Mouse (Mus musculus): ENCODE results near the gene Tbc1d4.

Gene Tbc1d4

DNA sequence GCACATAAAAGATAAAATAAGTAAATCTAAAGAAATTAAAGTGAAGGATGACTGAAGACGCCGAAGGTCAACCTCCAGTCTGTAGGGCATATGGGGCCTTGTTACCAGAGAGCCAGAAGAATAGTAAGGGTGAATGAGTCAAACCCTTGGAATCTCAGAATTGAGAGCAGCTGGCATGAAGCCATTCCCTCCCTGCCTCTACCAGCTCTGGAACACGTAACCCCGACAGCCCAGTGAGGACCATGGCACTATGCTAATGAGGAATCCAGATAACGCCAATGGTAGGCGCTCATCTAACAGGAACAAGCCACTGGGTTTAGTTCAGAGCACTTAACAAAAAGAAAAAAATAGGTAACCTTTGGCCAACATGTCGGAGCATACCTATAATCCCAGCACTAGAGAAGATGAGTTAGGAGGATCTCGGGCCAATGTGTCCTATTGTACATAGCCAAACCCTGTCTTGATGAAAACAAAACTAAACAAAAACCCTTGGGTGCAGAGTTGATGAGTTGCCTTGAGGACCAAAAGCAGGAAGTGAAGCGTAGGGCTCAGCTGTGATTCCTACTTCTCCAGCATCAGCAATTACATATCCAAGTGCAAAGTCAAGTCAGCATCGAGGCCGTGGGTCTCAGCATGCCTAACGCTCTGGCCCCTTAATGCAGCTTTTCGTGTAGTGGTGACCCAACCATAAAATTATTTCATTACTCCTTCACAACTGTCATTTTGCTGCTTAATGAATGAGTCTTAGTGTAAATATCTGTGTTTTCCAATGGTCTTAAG is 13.5 kb downstream of the Tbc1d4 start:
- 93% methylated on average over 13 of the region's 13 CpGs for WGBS

DNA sequence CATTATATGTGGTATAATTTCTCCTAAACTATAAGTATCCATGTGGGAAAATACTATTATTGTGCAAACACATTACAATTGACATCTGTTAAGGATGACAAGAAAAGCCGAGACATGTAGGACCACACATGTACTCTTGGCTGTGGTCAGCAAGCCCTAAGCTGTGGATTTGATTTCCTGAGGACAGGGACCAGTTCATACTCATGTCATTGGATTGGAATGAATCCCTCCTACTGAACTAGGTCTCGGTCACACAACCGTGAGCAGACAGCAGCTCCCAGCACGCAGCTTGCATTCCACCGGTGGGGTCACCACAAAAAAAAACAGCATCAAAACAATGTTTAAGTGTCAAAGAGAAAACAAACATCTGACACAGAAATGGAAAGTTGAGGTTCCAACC is 15.0 kb downstream of the Tbc1d4 start:
- 79% methylated on average over 5 of the region's 5 CpGs for WGBS

DNA sequence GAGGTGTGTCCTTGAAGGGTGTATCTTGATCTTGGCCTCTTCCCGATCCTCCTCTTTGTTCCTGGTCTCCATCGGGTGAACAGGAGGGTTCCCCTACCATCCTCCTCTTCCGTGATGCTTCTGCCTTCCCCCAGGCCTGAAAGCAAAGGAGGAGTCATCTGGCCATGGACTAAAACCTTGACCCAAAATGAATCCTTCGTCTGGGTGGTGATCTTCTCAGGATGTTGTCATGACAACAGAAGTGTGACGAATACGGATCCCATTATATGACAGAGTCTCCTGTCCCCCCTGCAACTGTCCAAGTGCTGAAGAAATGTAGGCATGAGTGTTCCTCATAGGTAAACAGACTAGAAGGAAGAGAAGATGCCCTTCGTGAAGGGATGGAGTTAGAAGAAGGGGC is 15.7 kb downstream of the Tbc1d4 start:
- 90% methylated on average over 7 of the region's 7 CpGs for WGBS

DNA sequence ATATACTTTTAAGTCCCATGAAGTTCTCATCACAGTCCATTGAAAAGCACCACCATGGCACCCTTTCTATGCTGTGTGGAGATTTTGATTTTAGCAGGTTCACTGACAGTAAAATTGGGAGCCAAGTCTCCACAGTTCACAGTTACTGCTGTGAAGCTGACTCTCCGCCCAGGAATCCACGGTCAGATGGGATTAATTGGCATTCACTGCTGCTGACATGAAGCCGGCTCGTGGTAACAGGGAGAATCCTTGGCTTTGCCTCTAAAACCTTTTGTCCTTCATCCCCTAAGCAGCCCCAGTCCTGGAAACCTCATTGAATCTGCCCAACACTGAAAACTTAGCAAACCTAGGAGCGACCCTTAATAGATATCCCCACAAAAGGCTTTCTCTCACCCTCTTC is 17.9 kb downstream of the Tbc1d4 start:
- WGBS: 77% methylated on average over 5 of the region's 5 CpGs

GRCm38 (mm10) chr14:101588209-101588991 is 20.6 kb downstream of the Tbc1d4 start:
- WGBS: 69% methylated on average over 3 of the region's 4 CpGs

- 78% methylated on average over 5 of the region's 6 CpGs for WGBS
These were observed 21.5 kb downstream of the Tbc1d4 start for GRCm38 (mm10) chr14:101587366-101588040.

DNA sequence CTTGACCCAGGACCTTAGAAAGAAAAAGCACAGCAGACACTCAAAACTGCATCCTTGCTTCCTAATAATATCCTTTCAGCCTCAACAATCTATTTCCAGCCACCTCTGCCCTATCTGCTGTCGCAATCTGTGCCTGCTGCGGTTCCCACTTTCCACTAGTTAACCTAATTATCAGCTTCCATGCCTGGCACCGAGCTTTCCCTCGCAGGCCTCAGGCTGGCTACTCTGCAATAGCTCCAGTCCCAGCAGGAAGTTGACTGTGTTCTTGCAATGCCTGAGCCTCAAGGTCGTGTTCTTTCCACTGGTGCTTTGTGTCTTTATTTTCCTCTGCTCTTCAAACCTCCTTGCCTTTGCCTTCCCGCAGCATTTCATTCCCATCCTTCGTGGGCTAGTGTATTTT is 22.9 kb downstream of the Tbc1d4 start:
- 68% methylated on average over 7 of the region's 7 CpGs for WGBS

DNA sequence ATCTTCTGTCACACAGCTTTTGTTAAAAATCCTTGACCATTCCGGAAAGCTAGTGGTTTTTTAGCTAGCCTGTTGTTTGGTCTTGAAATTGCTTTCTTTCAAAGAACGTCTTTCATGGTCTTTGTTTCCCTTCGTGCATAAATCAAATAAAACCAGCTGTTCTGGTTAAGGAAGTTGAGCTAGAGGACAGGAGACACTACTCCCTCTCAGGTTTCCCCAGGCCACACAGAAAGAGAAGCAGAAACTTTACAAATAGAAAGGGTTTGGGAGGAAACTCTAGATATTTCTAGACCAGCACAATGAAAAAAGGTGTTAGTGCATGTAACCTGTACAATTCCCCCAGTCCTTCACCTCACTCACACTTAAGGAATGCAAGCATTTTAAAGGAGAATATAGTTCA is 33.3 kb downstream of the Tbc1d4 start:
- 59% methylated on average over 3 of the region's 3 CpGs for WGBS

GRCm38 (mm10) chr14:101574536-101574935 is 34.5 kb downstream of the Tbc1d4 start:
- WGBS: 100% methylated on average over 1 of the region's 1 CpGs

- WGBS: 76% methylated on average over 7 of the region's 7 CpGs
These were observed 35.8 kb downstream of the Tbc1d4 start for GRCm38 (mm10) chr14:101573107-101573614.

GRCm38 (mm10) chr14:101568828-101569227 is 40.2 kb downstream of the Tbc1d4 start:
- 85% methylated on average over 2 of the region's 2 CpGs for WGBS

- 62% methylated on average over 2 of the region's 2 CpGs for WGBS
These were observed 42.3 kb downstream of the Tbc1d4 start for GRCm38 (mm10) chr14:101566717-101567116.

- WGBS: 78% methylated on average over 3 of the region's 3 CpGs
These were observed 43.3 kb downstream of the Tbc1d4 start for GRCm38 (mm10) chr14:101565661-101566060.

DNA sequence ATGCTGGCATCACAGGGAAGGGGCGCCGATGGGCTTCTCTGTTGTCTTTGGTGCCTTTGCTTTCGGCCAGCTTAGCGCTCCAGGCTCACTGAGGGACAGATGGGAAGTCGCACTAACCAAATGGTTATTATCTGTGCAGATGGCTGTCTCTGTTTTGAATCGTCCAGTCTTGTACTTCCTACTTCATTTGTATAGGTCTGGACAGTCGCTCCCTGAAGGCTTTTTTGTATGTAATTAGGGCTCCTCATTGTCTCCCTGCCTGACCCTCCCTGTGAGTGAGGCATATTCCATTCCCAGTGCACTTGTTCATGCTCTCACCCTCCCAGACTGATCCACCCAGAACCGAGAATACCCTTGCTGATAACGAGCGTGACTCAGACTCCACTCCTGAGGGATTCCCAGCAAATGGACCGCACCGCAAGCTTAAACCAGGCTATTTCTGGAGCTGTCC is 47.7 kb downstream of the Tbc1d4 start:
- 28% methylated on average over 12 of the region's 12 CpGs for WGBS

- 91% methylated on average over 3 of the region's 3 CpGs for WGBS
These were observed 49.5 kb downstream of the Tbc1d4 start for GRCm38 (mm10) chr14:101559446-101559845.

DNA sequence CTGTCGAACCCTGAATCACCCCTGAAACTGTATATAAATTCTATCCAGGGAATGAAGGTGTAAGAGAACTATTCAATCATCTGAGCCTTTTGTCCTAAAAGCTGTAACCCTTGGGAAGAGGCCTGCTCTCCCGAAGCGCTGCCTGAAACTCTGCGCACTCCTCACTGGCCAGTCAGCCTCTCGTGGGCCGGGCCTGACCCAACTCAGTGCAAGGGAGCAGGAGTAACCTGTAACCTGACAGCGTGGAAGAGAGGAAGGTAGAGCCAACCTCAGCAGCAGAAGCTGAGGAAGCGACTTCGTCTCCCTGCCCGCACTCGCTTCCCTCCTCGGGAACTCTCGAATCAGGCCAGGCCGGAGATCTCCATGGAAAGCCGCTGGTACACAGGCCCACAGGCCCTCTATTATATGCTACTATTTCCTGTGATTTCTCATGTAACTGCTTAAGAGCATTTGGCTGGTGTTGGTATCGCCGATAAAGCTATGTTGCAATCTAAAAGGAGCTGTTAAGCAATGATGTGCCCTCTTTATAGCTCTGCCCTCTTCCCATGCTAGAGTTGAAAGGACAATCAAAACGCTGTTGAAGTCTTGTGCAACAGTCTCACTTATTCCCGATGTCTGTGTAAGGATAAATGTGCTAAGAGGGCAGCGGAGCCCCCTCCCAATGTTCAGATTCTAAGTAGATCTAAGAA is 60.0 kb downstream of the Tbc1d4 start:
- WGBS: 92% methylated on average over 20 of the region's 20 CpGs

DNA sequence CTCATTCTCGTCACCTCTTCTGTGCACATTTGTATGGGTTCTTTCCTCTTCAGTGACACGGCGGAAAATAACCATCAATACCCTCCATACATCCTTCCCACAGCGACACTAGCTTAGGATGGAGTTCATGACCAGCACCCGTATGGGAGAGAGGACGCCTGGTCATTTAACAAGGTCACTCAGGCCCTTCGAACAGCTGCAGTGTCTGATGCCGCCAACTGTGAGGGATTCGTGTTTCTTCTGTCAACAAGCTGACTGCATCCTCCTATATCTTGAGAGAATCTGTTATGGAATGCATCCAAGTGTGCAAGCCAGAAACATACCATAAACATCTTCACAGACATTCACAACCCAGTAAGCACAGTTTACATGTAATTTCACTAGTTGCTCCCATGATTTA is 67.1 kb downstream of the Tbc1d4 start:
- 81% methylated on average over 9 of the region's 9 CpGs for WGBS

GRCm38 (mm10) chr14:101541141-101541540 is 67.8 kb downstream of the Tbc1d4 start:
- WGBS: 91% methylated on average over 5 of the region's 5 CpGs

GRCm38 (mm10) chr14:101540466-101540865 is 68.5 kb downstream of the Tbc1d4 start:
- WGBS: 80% methylated on average over 3 of the region's 3 CpGs

GRCm38 (mm10) chr14:101537906-101538305 is 71.1 kb downstream of the Tbc1d4 start:
- 86% methylated on average over 2 of the region's 2 CpGs for WGBS

DNA sequence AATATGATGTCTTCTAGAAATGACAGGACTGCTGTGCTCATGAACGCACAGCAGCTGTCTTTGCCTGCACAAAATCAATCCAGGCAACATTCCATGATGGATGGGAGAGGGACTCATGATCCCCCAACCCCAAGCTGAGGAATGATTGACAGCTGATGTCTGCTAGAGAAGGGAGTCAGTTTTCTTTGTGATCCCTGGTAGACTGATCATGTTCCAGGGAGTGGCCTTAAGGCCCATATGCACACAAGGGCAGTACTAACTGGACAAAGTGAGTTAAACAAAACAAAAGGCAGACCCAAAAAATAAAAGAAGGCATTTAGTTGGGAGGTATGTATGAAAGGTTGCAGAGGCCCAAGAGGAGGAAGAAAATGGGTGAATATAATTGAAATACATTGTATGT is 71.6 kb downstream of the Tbc1d4 start:
- WGBS: 98% methylated on average over 1 of the region's 1 CpGs

Data from cerebral cortex, adult 2 months (tissue).